Mouse (Mus musculus) yolk sac, embryonic 10.5 days (tissue): Measurements from ENCODE around the gene Dpep1.
"Not testable (repeated sequence)": the region's sequence is repeated elsewhere in the genome, so short reads cannot be mapped to it uniquely, and the experiment has no call there.

Source experiments
- DNase-seq: peaks from one replicate; pipeline ENCODE4 v3.0.0-alpha.2; 2017; ENCODE audit warnings: low spot score

Dpep1 gene

GRCm38 (mm10) chr8:123185566-123186409 lies at the start of gene Dpep1:
TSS of gene Dpep1 (plus strand) at chr8:123186242.
- DNase-seq, result peak; percentile 67

- DNase-seq, result no peak
Observed at GRCm38 (mm10) chr8:123136287-123136686, 49.8 kb upstream of the Dpep1 start.

- DNase-seq, result peak; percentile 58
Observed at GRCm38 (mm10) chr8:123137645-123138077, 48.4 kb upstream of the Dpep1 start.

DNA sequence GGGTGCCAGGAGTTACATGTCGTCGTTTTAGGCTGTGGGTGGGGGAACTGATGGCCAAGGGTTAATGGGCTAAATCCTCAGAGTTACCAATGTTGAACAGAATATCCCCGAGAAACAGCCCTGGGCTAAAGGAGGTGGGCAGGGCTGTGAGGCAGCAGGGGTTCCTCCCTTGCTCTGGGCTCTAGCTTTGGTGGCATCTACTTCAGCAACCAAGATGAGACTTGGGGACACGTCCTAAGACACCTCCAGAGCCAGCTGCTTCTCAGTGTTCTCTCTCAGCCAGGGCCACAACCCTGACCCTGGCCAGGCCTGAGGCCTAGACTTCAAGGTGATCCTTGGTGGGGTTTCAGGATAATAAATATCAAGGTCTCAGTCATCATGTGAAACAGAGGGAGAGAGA lies 47.3 kb upstream of the Dpep1 start:
- DNase-seq, result no peak

DNA sequence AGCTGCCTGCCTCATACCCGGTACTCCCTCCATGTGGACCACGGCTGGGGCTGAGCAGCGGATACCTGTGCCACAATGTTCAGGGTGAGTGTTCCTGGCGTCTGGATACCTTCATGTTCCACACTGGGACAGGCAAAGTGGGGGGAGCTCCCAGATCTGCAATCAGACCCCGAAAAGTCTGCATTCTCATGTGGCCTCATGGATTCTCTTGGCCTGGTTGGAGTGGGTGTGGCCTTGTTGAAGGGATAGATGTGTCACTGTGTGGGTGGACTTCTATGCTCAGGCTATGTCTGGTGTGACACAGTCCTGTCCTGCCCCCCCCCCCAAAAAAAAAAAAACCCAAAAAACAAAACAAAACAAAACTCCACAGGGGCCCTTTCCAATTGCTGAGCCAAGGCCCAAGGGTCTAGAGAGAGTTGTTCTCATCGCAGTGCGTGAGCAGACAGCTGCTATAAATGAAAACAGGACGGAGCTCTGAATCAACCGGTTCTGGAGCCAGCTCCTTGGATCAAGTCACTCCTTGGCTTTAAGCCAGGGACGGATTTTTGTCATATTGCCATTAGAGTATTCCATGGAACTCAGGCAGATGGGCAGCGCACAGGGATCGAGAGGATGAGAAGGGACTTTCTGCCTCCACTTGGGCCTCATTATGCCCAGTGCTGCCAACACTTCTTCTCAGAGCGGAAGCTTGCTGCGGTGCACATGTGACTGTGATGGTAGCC lies 44.1 kb upstream of the Dpep1 start:
- no peak for DNase-seq

DNA sequence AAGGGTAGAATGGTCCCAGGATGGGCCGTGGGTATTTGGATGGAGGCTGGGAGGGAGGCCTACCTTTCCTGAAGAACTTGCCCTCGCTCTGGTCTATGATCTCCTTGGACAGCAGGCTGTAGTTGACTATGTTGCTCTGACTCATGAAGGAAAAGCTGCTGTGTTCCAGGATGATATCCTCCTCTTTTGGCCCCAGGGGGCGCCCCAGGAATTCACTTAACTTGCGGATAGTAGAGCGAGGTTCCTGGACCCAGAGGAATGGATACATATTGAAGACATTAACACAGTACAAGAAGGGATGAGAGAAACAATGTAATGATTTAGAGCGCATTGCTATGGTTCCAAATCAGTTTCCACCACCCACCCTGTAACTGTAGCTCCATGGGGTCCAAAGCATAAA lies 40.8 kb upstream of the Dpep1 start:
- DNase-seq, result no peak

DNA sequence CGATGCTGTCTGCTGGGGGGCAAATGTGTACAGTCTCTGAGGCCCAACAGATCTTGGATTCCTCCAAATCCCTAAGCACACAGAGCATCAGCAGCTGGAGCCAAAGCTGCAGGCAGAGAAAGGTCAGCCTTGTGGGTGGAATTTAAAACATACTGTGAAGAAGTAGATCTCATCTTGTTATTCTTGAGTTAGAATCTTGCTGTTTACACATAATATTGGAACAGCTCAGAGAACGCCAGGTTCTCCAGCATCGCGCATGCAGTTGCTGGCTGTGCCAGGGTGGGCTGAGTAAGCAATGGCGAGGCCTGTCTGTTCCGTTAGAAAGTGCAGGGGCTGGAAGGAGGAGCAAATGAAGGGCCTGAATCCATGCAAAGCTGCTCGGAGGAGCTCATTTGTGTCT lies 39.7 kb upstream of the Dpep1 start:
- no peak for DNase-seq

- DNase-seq, result peak; percentile 32
Observed at GRCm38 (mm10) chr8:123150737-123151171, 35.3 kb upstream of the Dpep1 start.

GRCm38 (mm10) chr8:123155177-123155576 lies 30.9 kb upstream of the Dpep1 start:
- no peak for DNase-seq

GRCm38 (mm10) chr8:123156070-123156773 lies 29.8 kb upstream of the Dpep1 start:
- DNase-seq, result peak; percentile 30

GRCm38 (mm10) chr8:123157888-123158465 lies 28.1 kb upstream of the Dpep1 start, which contains the start of gene Sult5a1:
TSS of gene Sult5a1 (minus strand) at chr8:123158315.
- no peak for DNase-seq

GRCm38 (mm10) chr8:123181391-123181790 lies 4.7 kb upstream of the Dpep1 start:
- DNase-seq, result peak; percentile 60

DNA sequence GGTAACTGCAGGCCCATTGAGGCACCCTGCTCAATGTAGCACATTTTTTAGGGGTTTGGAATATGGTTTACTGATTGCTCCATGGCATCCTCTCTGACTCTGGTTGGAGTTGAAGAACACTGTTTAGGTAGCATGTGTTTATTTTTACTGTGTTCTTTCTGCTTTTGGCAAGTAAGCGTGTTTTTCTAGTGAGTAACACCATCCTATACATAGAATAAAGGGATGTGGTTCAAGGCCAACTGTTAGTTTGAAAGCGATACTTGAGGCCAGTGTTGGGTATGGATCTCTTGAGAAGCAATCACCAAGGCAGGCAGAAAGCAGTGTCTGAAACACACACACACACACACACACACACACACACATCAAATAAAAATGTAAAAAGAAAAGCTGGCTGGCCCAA lies 2.0 kb downstream of the Dpep1 start:
- no peak for DNase-seq

- no peak for DNase-seq
Observed at GRCm38 (mm10) chr8:123188841-123189240, 2.8 kb downstream of the Dpep1 start.

- DNase-seq, result peak; percentile 64
Observed at GRCm38 (mm10) chr8:123190678-123191077, 4.6 kb downstream of the Dpep1 start.

DNA sequence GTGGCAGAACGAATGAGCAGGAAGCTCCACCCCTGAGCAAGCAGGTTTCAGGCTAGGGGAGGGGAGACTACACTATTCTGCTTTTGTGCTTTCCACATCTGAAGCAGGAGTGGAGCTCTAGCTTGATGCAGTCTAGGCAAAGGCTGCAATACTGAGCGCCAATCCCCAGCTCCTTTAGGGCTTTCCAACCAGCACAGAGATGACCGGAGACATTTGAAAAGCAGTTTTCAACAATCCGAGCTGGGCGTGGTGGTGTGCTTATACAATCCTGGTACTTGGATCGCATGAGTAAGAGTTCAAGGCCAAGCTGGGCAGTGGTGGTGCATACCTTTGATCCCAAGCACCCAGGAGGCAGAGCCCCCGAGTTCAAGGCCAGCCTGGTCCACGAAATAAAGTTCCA lies 5.9 kb downstream of the Dpep1 start:
- DNase-seq, result no peak

GRCm38 (mm10) chr8:123193771-123194170 lies 7.7 kb downstream of the Dpep1 start:
- DNase-seq, result no peak

- DNase-seq, result not testable (repeated sequence)
Observed at GRCm38 (mm10) chr8:123197016-123197415, 11.0 kb downstream of the Dpep1 start.

DNA sequence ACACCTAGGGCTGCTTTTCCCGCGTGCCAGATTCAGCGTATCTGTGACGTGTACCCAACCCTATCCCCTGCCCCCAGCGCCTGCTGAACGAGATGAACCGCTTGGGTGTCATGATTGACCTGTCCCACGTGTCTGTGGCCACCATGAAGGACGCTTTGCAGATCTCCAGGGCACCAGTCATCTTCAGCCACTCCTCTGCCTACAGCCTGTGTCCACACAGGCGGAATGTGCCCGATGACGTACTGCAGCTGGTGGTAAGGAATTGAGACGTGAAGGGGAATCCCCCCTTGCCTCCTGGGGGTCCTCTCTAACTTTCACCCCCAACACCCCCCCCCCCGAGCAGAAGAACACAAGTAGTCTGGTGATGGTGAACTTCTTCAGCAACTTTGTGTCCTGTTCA lies 13.8 kb downstream of the Dpep1 start:
- DNase-seq, result no peak

GRCm38 (mm10) chr8:123202288-123202687 lies 16.2 kb downstream of the Dpep1 start:
- DNase-seq, result peak; percentile 55

- no peak for DNase-seq
Observed at GRCm38 (mm10) chr8:123203571-123203970, 17.5 kb downstream of the Dpep1 start.

- no peak for DNase-seq
Observed at GRCm38 (mm10) chr8:123211876-123212275, 25.8 kb downstream of the Dpep1 start.
